Mouse (Mus musculus): ENCODE data around the gene Kcnh3. TPM values are rescaled to one million over a fixed set of nuclear protein-coding genes. Genes with fewer than 3 reads are reported as not detected.
A peak's percentile ranks its signal among the peaks of the same experiment; 100 is the strongest.

Gene Kcnh3
- 0.12 TPM in 1 of 2 replicates, not detected in the other for total RNA-seq (2017)

DNA sequence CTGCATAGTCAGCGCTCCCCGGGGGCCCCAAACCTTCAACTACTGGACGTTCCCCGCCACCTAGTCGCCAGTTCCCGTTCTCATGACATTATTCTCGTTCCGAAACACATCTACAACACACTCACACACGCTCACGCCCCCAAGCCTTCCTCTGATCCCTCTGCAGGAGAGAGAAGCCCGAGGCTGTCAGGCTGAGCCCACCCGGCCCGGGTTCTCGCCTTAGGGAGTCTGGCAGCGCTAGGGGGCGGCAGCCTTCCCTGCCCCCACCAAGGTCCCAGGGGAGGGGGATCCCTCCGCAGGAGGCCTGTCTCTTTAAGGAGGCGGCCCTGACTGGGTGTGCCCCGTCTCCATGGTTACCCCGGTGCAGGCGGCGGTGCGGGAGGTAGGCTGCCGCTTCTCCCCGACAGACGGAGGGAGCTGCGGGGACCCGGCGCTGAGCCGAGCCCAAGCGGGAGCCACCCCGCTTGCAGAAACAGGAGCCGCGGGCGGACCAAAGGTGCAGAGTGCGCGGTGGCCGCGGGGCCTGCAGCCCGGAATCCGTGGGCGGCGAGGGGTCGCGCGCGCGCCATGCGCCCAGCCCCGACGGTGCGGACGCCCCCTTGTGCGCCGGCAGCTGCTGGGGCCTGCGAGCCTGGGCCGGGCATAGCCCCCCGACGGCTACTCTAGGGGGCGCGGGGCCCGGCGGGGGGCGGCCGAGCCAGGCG, at the start of gene Kcnh3:
TSS of gene Kcnh3 (plus strand) at position 654 of the 704 bp plus-strand sequence.
- ATAC-seq (ENCODE audit: extremely low read depth, insufficient number of reproducible peaks, low FRiP score, poor library complexity, severe bottlenecking) = no peak

DNA sequence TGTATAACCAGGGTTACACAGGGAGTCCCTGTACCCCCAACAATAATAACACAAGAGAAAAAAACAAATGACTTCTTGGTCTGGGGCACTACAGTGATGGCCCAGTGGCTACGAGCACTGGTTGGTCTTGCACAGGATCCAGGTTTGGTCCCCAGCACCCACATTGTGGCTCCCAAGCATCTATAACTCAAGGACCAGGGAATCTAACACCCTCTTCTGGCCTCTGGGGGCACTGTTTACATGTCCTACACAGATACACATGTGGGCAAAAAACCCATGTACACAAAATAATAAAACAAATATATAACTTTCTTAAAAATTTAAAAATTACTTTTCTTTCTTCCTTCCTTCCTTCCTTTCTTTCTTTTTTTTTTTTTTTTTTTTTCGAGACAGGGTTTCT, 45.0 kb upstream of the Kcnh3 start:
- ATAC-seq (ENCODE audit: extremely low read depth, insufficient number of reproducible peaks, low FRiP score, poor library complexity, severe bottlenecking) = no peak

DNA sequence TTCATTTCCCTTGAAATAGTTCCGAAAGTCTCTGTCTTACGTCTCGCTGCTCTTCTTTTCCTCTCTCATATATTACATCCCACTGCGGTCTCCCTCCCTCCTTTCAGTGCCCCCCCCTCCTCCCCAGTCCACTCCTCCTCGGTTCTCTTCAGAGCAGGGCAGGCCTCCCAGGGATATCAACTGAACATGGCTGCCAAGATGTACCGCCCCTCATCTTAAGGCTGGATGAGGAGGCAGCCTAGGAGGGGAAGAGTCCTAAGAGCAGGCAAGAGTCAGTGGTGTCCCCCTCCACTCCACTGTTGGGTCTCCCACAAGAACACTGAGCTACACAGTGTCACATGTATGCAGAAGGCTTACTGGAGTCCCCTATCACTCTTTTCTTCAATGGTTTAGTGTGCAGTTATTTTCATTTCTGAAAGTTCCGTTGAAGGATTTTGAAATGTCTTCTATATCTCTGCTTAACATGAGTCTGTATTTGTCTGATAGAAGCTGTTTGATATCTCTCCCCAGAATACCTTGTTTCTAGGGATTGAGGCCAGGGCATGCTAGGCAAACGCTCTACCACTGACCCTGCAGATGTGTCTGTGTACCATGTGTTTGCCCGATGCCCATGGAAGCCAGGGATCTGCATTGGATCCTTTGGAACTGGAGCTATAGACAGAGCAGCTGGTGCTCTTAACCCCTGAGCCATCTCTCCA, 40.3 kb upstream of the Kcnh3 start:
- ATAC-seq (ENCODE audit: extremely low read depth, insufficient number of reproducible peaks, low FRiP score, poor library complexity, severe bottlenecking) = no peak

DNA sequence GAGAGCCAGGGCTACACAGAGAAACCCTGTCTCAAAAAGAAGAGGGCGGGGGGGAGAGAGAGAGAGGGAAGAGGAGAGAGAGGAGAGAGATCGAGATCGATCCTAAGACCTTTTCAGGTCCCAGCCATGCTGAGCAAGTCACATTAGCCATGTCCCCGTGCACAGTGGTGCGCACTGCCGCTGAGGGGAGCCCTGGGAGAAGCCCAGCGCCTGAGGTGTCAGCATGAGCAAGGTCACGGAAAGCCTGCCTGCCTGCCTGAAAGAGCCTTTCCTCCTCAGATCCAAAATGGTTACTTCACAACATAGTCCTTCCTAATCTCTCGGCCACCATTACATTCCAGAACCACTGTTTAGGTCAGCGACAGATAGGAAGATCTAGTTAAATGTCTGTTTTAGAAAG, 30.3 kb upstream of the Kcnh3 start:
- no peak for ATAC-seq (ENCODE audit: extremely low read depth, insufficient number of reproducible peaks, low FRiP score, poor library complexity, severe bottlenecking)

DNA sequence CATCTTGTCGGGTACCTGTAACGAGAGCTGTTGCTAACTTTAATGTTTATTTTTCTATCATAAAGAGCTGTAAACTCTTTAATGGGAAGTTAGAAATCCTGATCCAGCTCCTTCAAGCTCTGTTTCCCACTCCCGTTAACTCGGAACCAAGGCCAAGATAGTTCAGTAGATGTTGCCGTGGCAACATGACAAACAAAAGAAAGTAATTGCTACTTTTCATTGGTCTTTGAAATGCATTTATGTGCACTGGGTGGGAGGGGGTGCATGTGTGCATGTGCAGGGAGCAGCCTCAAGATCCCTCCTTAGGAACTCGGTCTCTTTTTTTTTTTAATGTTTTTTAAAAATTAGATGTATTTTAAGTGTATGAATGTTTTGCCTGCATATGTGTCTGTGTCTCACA, 29.6 kb upstream of the Kcnh3 start:
- no peak for ATAC-seq (ENCODE audit: extremely low read depth, insufficient number of reproducible peaks, low FRiP score, poor library complexity, severe bottlenecking)

DNA sequence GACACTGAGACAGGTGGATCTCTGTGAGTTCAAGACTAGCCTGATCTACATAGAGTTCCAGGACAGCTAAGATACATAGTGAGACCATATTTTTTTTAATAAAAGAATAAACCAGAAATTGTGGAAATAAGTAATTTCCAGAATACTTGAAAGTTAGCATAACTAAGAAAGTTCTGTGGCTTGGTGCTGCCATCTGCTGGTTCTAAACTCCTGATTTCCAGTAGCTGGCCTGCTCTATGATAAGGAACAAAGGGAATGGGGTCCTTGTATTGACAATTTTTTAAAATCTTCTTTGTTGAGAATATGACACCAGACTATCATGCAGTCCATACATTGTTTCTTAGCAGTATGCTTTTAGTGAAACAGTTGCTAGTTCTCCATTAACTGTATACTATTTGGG, 25.9 kb upstream of the Kcnh3 start:
- ATAC-seq (ENCODE audit: extremely low read depth, insufficient number of reproducible peaks, low FRiP score, poor library complexity, severe bottlenecking) = no peak

DNA sequence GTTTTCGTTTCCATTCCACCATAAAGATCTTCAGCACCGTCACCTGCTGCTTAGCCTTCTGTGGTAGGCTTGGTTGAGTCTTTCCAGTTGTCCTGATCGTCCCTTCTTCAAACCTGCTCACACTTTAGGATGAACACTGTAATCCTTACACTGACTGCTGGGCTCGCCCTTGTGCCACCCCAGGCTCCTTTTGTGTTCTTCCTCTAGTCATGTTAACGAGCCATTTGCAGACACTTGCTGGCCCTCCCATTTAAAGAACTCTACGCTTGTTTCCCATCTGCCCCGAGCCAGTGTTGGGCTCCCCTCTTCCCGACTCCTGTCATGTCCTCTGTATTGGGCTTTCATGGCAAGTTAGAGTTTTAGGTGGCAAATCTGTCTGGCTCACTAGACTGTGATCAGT, 18.7 kb upstream of the Kcnh3 start:
- no peak for ATAC-seq (ENCODE audit: extremely low read depth, insufficient number of reproducible peaks, low FRiP score, poor library complexity, severe bottlenecking)

DNA sequence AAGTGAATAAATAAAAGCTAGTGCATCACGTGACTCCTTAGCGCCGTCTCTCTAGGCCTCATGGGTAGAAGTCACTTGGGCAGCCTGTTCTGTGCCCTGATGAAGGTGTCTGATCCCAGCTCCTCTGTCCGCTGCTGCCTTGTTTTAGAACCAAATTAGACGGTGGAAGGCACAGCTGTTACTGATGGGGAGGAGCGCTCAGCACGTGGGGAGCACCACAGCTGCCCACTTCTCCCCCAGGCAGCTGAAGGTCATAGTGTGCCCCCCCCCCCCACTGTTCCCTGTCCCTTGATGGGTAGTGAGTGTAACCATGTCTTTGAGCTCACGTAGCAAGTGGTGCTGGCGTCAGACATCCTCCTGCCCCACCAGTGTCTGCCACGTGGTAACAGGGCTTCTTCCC, 11.5 kb upstream of the Kcnh3 start:
- no peak for ATAC-seq (ENCODE audit: extremely low read depth, insufficient number of reproducible peaks, low FRiP score, poor library complexity, severe bottlenecking)

DNA sequence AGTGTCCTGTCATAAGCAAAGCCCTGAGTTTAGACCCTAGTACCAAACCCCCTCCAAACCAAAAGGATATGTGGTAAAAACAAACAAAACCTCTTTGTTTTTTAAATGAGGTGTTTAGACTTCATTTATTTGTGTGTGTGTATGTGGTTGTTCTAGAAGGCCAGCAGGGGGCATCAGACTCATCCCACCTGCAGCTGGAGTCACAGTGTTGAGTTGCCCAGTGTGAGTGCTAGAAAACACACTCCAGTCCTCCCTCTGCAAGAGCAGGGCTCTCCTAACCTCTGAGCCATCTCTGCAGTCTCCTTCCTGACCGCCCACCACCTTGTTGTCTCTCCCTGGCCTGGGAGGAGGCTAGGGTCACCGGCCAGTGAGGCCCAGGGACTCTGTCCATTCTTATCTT, 9.7 kb upstream of the Kcnh3 start:
- peak; percentile 33; the same call in 1 of the 2 replicates for ATAC-seq (ENCODE audit: extremely low read depth, insufficient number of reproducible peaks, low FRiP score, poor library complexity, severe bottlenecking)

DNA sequence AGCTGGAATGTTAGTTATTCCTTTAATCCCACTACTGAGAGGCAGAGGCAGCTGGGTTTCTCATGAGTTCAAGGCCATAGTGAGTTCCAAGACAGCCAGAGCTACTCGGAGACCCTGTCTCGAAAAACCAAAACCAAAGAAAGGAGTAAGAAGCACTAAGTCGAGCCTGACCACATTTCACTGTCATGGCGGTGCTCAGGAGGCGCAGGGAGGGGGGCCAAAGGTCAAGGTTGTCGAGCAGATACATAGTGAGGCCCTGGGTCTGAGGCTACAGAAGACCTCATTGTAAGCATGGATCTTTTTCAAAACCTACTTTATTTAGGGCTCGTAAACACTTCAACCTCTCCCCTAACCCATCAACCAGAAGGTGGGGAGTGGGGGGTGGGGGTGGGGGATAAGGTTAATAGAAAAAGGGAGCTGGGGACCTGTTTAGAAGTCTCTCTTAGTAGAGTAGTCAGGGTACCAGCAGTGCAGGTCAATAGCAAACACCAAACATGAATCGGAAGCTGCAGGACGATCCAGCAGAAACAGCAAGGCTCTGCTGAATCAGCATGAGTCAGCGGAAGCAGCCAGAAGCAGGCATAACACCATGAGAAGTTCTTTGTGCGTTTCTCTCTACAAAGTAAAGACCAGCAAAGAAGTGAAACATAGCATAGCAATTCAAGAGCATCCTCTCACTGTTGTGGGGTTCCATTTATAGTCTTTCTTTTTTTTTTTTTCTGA, 8.8 kb upstream of the Kcnh3 start:
- no peak for ATAC-seq (ENCODE audit: extremely low read depth, insufficient number of reproducible peaks, low FRiP score, poor library complexity, severe bottlenecking)

DNA sequence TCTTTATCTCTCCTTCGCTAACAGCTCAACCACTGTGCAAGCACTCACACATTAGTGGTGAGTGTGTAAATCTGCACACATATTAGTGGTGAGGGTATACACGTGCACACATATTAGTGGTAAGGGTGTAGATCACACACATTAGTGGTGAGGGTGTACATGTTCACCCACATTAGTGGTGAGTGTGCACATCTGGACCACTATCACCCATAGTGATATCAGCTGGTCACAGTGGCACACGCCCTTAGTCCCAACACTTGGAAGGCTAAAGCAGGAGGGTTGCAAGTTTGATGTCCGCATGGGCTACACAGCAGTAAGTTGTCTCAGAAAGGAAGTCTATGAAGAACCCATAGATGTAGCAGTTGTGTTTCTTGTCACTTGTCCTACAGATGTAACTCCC, 7.0 kb upstream of the Kcnh3 start:
- no peak for ATAC-seq (ENCODE audit: extremely low read depth, insufficient number of reproducible peaks, low FRiP score, poor library complexity, severe bottlenecking)

DNA sequence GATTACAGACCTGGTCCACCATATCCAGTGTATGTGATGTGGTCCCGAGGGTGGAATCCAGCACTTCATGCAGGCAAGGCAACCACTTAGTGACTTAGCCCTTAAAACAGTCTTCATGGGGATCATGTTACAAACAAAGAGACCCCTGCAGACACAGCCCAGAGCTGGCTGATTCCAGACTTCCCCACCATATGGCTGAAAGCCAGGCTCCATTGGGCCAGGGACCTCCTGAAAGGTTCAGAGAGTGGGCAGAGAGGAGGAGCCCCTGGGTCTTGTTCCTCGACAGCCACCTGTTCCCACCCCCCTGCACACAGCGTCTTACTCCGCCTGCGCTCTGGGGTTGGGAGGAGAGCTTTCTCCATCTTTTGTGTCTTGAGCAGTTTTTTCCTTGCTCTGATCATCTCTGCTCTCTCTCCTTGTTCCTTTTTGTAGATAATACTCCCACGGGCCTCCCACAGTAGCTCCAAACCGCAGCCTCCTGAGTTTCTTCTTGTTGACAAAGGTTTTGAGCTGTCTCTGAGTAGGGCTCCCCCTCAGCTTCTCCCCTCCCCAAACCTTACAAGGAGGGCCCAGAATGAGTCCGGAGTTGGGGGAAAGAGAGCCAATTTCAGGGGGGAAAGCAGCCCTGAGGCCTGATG, 3.2 kb upstream of the Kcnh3 start:
- ATAC-seq (ENCODE audit: extremely low read depth, insufficient number of reproducible peaks, low FRiP score, poor library complexity, severe bottlenecking) = no peak

DNA sequence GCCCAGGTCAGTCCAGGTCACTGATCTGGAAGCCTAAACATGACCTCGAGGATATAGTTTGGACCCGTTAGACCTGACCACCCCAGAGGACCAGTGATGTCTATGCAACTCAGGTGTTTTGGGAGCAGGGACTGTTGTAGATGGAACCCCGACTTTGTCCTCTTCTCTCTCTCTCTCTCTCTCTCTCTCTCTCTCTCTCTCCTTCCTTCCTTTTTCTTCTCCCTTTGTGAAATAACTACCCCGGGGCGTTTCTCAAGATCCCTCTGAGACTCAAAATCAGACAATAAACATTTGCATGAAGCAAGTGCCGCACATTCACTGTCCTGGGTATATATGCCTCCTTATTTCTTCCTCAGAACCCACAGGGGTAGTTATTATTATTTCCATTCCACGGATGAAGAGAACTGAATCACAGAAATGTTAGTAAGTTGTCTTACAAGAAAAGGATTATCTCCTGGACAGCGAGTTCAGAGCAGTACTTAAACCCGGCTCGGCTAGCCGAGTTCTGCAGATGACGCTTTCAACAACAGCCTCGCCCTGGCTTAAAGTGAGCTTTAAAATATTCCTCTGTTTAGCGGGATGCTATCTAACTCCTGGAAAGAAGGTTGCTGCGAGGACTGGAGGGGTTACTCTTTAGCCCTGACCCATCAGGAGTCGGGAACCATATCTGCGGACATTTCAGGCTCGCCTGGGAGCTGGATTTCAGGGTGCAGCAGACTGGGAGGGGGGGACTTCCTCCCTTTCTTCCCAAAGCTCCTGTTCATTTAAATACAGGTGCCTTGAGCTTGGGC, 1.7 kb upstream of the Kcnh3 start:
- ATAC-seq (ENCODE audit: extremely low read depth, insufficient number of reproducible peaks, low FRiP score, poor library complexity, severe bottlenecking) = no peak

DNA sequence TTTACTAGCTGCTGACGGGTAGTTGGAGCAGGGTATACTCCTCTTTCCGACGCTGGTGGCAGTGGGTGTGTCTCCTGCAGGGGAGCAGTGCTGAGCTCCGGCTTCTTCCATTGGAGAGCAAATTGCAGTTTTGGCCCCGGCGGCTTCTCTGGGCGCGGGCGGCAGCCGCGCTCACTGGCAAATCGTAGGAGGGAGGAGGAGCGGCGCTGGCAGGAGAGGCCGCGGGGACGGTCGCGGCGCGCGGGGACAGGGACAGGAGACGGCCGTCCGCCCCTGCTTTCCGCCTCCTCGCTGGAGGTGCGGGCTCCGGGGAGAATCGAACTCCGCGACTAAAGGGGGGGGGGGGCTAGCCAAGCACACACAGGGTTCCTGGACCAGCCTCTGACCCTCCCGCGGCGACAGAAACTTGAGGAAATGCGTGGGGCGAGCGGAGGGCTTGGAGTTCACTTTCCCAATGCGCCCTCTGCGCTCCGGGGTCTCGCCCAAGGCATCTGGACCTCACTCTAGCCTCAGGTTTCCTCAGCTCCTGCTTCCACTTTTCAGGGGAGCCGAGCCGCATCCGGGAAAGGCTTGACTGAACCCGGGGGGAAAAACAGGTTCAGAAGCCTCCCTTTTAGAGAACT, 965 bp upstream of the Kcnh3 start:
- no peak for ATAC-seq (ENCODE audit: extremely low read depth, insufficient number of reproducible peaks, low FRiP score, poor library complexity, severe bottlenecking)

DNA sequence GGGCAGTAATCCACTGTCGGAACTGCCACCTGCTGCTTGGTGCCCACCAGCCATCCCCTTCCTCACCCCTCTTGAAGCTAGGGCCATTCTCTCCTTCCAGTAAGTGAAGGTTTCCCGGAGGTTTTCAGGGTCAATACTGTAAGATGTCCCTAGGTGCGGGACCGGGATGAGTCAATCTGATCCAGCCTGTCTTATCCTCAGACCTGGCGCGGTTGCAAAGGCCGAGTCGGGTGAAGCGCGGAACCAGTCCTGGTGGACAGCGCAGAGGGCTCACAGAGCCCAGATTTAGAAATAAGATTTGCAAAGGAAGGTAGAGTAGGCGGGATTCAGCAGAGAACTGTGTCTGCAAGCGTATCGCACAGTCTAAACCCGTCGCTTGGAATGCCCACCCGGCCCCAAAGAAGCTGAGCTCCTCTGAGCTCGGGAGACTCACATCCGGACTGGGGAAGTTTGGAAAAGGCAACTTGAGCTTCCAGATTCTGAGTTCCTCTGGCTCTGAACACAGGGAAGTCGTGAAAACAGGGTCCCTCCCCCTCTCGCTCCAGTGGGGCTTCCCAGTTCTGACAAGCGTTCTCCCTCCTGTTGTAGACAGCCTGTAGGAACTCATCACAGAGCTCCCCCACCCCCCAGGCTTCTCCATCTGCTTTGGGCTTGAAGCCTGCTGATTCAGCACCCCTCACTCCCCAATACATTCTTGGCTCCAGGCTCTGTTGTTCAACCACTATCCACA, 585 bp downstream of the Kcnh3 start:
- ATAC-seq (ENCODE audit: extremely low read depth, insufficient number of reproducible peaks, low FRiP score, poor library complexity, severe bottlenecking) = no peak

DNA sequence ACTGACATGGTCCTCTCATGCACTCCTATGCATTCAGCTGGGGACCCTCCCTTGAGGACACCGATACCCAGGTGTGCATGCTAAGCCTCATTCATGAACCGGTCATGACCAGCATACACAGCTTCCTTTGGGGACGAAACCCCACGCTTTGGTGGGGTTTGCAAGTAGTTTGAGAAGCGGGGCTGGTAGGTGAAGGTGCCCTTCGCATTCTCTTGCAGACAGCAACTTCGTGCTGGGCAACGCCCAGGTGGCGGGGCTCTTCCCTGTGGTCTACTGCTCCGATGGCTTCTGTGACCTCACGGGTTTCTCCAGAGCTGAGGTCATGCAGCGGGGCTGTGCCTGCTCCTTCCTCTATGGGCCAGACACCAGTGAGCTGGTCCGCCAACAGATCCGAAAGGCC, 1.4 kb downstream of the Kcnh3 start:
- no peak for ATAC-seq (ENCODE audit: extremely low read depth, insufficient number of reproducible peaks, low FRiP score, poor library complexity, severe bottlenecking)

DNA sequence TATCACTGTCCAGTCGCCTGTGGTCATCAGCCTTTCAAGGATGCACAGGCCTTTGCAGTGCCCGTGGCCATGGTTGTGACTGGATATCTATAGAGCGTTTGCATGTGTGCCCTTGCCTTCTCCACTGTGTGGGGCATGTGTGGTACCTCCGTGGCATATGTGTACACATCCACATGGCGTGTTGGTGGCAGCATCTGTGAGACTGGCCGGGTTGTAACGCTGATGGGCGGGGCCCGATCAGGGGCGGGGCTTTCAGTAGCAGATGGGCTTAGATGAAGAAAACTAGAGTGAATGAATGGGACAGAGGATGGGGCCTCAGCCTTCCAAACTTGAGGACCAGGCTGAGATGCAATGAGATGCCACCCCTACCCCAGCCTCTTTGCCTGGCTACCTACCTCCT, 7.3 kb downstream of the Kcnh3 start:
- ATAC-seq (ENCODE audit: extremely low read depth, insufficient number of reproducible peaks, low FRiP score, poor library complexity, severe bottlenecking) = no peak

DNA sequence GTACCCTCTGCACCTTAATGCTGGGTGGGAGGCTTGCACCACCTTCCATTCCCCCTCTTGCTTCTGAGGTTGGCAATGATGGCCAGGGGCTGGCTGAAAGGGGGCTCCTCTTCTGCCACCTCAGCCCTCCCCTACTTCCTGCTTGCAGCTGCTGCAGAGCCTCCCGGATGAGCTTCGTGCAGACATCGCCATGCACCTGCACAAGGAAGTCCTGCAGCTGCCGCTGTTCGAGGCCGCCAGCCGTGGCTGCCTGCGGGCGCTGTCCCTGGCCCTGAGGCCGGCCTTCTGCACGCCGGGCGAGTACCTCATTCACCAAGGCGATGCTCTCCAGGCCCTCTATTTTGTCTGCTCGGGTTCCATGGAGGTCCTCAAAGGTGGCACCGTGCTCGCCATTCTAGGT, 9.1 kb downstream of the Kcnh3 start:
- ATAC-seq (ENCODE audit: extremely low read depth, insufficient number of reproducible peaks, low FRiP score, poor library complexity, severe bottlenecking) = no peak

All from neutrophil, adult 5-6 weeks (primary cell).